Mouse (Mus musculus) embryonic facial prominence, embryonic 12.5 days (tissue): ENCODE data around the gene Nxph3. TPM values are rescaled to one million over a fixed set of nuclear protein-coding genes. Genes with fewer than 3 reads are reported as not detected.

Source experiments
- ATAC-seq: fragments of 200-750 bp; cut with Nextera tagmentation; 2 replicates; pipeline ENCODE4 v1.8.0; 2017; ENCODE audit not compliant: insufficient number of reproducible peaks, insufficient read depth, low FRiP score, low TSS enrichment
- H3K27ac ChIP-seq: fragments of 300-500 bp; sonication (generic); 2 replicates; pipeline ENCODE4 v1.5.1; 2016; ENCODE audit warnings: mild to moderate bottlenecking
- H3K27me3 ChIP-seq: fragments of 300-500 bp; sonication (generic); 2 replicates; pipeline ENCODE4 v1.6.1; 2016; ENCODE audit warnings: mild to moderate bottlenecking, moderate library complexity
- H3K36me3 ChIP-seq: fragments of 300-500 bp; sonication (generic); 2 replicates; pipeline ENCODE4 v1.6.1; 2016; ENCODE audit warnings: mild to moderate bottlenecking
- H3K4me1 ChIP-seq: fragments of 300-500 bp; sonication (generic); 2 replicates; pipeline ENCODE4 v1.6.1; 2016
- H3K4me2 ChIP-seq: fragments of 300-500 bp; sonication (generic); replicated peaks from 2 replicates; pipeline ENCODE4 v1.6.1; 2016; ENCODE audit warnings: mild to moderate bottlenecking, moderate library complexity
- H3K4me3 ChIP-seq: fragments of 300-500 bp; sonication (generic); 2 replicates; pipeline ENCODE4 v1.5.1; 2016; ENCODE audit warnings: mild to moderate bottlenecking
- H3K9ac ChIP-seq: fragments of 300-500 bp; sonication (generic); 2 replicates; pipeline ENCODE4 v1.6.1; 2016; ENCODE audit warnings: mild to moderate bottlenecking, moderate library complexity
- H3K9me3 ChIP-seq: fragments of 300-500 bp; sonication (generic); 2 replicates; pipeline ENCODE4 v1.6.1; 2016; ENCODE audit warnings: mild to moderate bottlenecking, moderate library complexity
- WGBS: fragments of 180-500 bp; shearing (Covaris S2); methylation state at CpG from one replicate; pipeline ENCODE4 v1.1.7; 2016; 5-methylcytosine and 5-hydroxymethylcytosine counted together
- polyA plus RNA-seq: library from polyadenylated mRNA; unstranded; fragments of >200 nt; fragmentation: Nextera tagmentation; extraction: Ambion mirVana; gene quantifications from 2 replicates; pipeline ENCODE4 v1.2.1, GENCODE M21; 2016

The Nxph3 gene
- polyA plus RNA-seq, 1 experiment from 2014 or later = 1.3 TPM

GRCm38 (mm10) chr11:95540637-95541385 lies 26.4 kb upstream of the Nxph3 start:
- no peaks in the 10 kb centered on the region for H3K9me3 ChIP-seq
- H3K4me3 ChIP-seq = no peak overlapping the region
- no peak overlapping the region for H3K27ac ChIP-seq
- WGBS = 27% methylated on average over 18 of the region's 18 CpGs
- no peaks in the 10 kb centered on the region; the same call in 1 of the 2 replicates for H3K27me3 ChIP-seq
- peaks cover 38% of the 10 kb centered on the region for H3K4me1 ChIP-seq
- no peaks in the 10 kb centered on the region for H3K36me3 ChIP-seq
- H3K9ac ChIP-seq = no peak overlapping the region
- no peak; the same call in 1 of the 2 replicates for ATAC-seq
- 0 out of 2 replicates have a peak overlapping the region, but pooled peaks have one; percentile 4 for H3K4me2 ChIP-seq

GRCm38 (mm10) chr11:95538378-95539104 lies 24.2 kb upstream of the Nxph3 start:
- 71% methylated on average over 15 of the region's 15 CpGs for WGBS

GRCm38 (mm10) chr11:95533484-95534160 lies 19.3 kb upstream of the Nxph3 start:
- H3K27me3 ChIP-seq = no peaks in the 10 kb centered on the region; the same call in 1 of the 2 replicates
- H3K27ac ChIP-seq = no peak overlapping the region
- H3K9ac ChIP-seq = no peak overlapping the region
- H3K4me1 ChIP-seq = peaks cover 11% of the 10 kb centered on the region; the same call in 1 of the 2 replicates
- H3K36me3 ChIP-seq = no peaks in the 10 kb centered on the region
- H3K9me3 ChIP-seq = no peaks in the 10 kb centered on the region
- peak overlapping the region; percentile 44 for H3K4me2 ChIP-seq
- 22% methylated on average over 24 of the region's 24 CpGs for WGBS
- 0 out of 2 replicates have a peak overlapping the region, but pooled peaks have one; percentile 14 for H3K4me3 ChIP-seq
- ATAC-seq = peak; percentile 49; the same call in 1 of the 2 replicates

More at GRCm38 (mm10) chr11:95538378-95539104, 24.2 kb upstream of the Nxph3 start:
- Histone ChIP-seq H3K27me3 (no peaks in the 10 kb centered on the region; the same call in 1 of the 2 replicates), H3K4me1 (peaks cover 38% of the 10 kb centered on the region), H3K4me3 (no peak overlapping the region), H3K4me2 (no peak overlapping the region), H3K36me3 (no peaks in the 10 kb centered on the region), H3K9ac (no peak overlapping the region), H3K9me3 (no peaks in the 10 kb centered on the region), H3K27ac (peak overlapping the region; percentile 13; the same call in 1 of the 2 replicates)
- no peak for ATAC-seq

- H3K27me3 ChIP-seq = no peaks in the 10 kb centered on the region
- 68% methylated on average over 13 of the region's 13 CpGs for WGBS
- H3K4me1 ChIP-seq = 0 out of 2 replicates have a peak, but pooled peaks cover 7% of the 10 kb centered on the region
- H3K27ac ChIP-seq = no peak overlapping the region
- no peak overlapping the region for H3K4me3 ChIP-seq
- H3K9me3 ChIP-seq = no peaks in the 10 kb centered on the region
- H3K9ac ChIP-seq = no peak overlapping the region
- no peaks in the 10 kb centered on the region for H3K36me3 ChIP-seq
- no peak overlapping the region for H3K4me2 ChIP-seq
- no peak for ATAC-seq
Observed at GRCm38 (mm10) chr11:95532353-95533072, 18.1 kb upstream of the Nxph3 start.

- 76% methylated on average over 3 of the region's 3 CpGs for WGBS
- H3K4me1 ChIP-seq = peaks cover 6% of the 10 kb centered on the region; the same call in 1 of the 2 replicates
- H3K4me3 ChIP-seq = no peak overlapping the region
Observed at GRCm38 (mm10) chr11:95528231-95528630, 13.9 kb upstream of the Nxph3 start.

GRCm38 (mm10) chr11:95527307-95527706 lies 12.9 kb upstream of the Nxph3 start:
- 83% methylated on average over 8 of the region's 8 CpGs for WGBS

More at GRCm38 (mm10) chr11:95528231-95528630, 13.9 kb upstream of the Nxph3 start:
- H3K36me3 ChIP-seq = no peaks in the 10 kb centered on the region
- ATAC-seq = no peak
- no peak overlapping the region for H3K4me2 ChIP-seq
- no peak overlapping the region for H3K27ac ChIP-seq
- no peak overlapping the region for H3K9ac ChIP-seq
- H3K9me3 ChIP-seq = no peaks in the 10 kb centered on the region
- H3K27me3 ChIP-seq = no peaks in the 10 kb centered on the region

GRCm38 (mm10) chr11:95521563-95521962 lies 7.2 kb upstream of the Nxph3 start:
- no peaks in the 10 kb centered on the region for H3K27me3 ChIP-seq
- peaks cover 29% of the 10 kb centered on the region for H3K4me1 ChIP-seq
- H3K4me2 ChIP-seq = peak overlapping the region; percentile 37
- ATAC-seq = peak; percentile 23; the same call in 1 of the 2 replicates
- H3K9me3 ChIP-seq = no peaks in the 10 kb centered on the region
- H3K9ac ChIP-seq = no peak overlapping the region
- H3K27ac ChIP-seq = no peak overlapping the region
- WGBS = 2% methylated on average over 13 of the region's 13 CpGs
- H3K36me3 ChIP-seq = no peaks in the 10 kb centered on the region
- H3K4me3 ChIP-seq = peak overlapping the region; percentile 9; the same call in 1 of the 2 replicates

More at GRCm38 (mm10) chr11:95527307-95527706, 12.9 kb upstream of the Nxph3 start:
- Histone ChIP-seq H3K27me3 (no peaks in the 10 kb centered on the region), H3K4me3 (no peak overlapping the region), H3K9me3 (no peaks in the 10 kb centered on the region), H3K36me3 (no peaks in the 10 kb centered on the region), H3K9ac (no peak overlapping the region), H3K27ac (no peak overlapping the region), H3K4me1 (peaks cover 6% of the 10 kb centered on the region; the same call in 1 of the 2 replicates), H3K4me2 (no peak overlapping the region)
- ATAC-seq = no peak

GRCm38 (mm10) chr11:95520456-95521072 lies 6.2 kb upstream of the Nxph3 start:
- Histone ChIP-seq H3K36me3 (no peaks in the 10 kb centered on the region), H3K9me3 (no peaks in the 10 kb centered on the region), H3K4me3 (peak overlapping the region; percentile 14; the same call in 1 of the 2 replicates), H3K27ac (no peak overlapping the region), H3K4me2 (peak overlapping the region; percentile 41), H3K4me1 (peaks cover 38% of the 10 kb centered on the region), H3K9ac (no peak overlapping the region), H3K27me3 (0 out of 2 replicates have a peak, but pooled peaks cover 2% of the 10 kb centered on the region)
- WGBS = 7% methylated on average over 27 of the region's 27 CpGs
- peak; percentile 19 for ATAC-seq

GRCm38 (mm10) chr11:95519996-95520395 lies 5.6 kb upstream of the Nxph3 start:
- WGBS = 45% methylated on average over 3 of the region's 3 CpGs
- Histone ChIP-seq H3K9ac (no peak overlapping the region), H3K4me1 (peaks cover 38% of the 10 kb centered on the region), H3K9me3 (no peaks in the 10 kb centered on the region), H3K27ac (no peak overlapping the region), H3K36me3 (no peaks in the 10 kb centered on the region), H3K27me3 (peaks cover 7% of the 10 kb centered on the region; the same call in 1 of the 2 replicates), H3K4me2 (no peak overlapping the region), H3K4me3 (no peak overlapping the region)
- ATAC-seq = no peak

GRCm38 (mm10) chr11:95519299-95519698 lies 4.9 kb upstream of the Nxph3 start:
- H3K27me3 ChIP-seq = peaks cover 12% of the 10 kb centered on the region
- no peak overlapping the region for H3K4me3 ChIP-seq
- no peak overlapping the region for H3K4me2 ChIP-seq
- H3K9ac ChIP-seq = no peak overlapping the region
- 56% methylated on average over 10 of the region's 10 CpGs for WGBS
- no peak for ATAC-seq
- peaks cover 38% of the 10 kb centered on the region for H3K4me1 ChIP-seq
- H3K36me3 ChIP-seq = no peaks in the 10 kb centered on the region
- H3K9me3 ChIP-seq = no peaks in the 10 kb centered on the region
- H3K27ac ChIP-seq = no peak overlapping the region
